Mouse (Mus musculus) spleen, adult 10 weeks (tissue): ENCODE measurements around the gene Usp19. TPM values are rescaled to one million over a fixed set of nuclear protein-coding genes. Genes with fewer than 3 reads are reported as not detected.

ENCODE experiments used
- polyA plus RNA-seq: library from polyadenylated mRNA; stranded (reverse); fragments of 350-450 nt; fragmentation: Illumina TruSeq; extraction: RNeasy Lipid Tissue Mini Kit (QIAGEN cat#74804); gene quantifications from one replicate; pipeline ENCODE4 v1.2.3, GENCODE M21; 2015; ENCODE audit warnings: low replicate concordance; ENCODE audit not compliant: insufficient read depth

Gene Usp19
- polyA plus RNA-seq: 83.1 TPM

DNA sequence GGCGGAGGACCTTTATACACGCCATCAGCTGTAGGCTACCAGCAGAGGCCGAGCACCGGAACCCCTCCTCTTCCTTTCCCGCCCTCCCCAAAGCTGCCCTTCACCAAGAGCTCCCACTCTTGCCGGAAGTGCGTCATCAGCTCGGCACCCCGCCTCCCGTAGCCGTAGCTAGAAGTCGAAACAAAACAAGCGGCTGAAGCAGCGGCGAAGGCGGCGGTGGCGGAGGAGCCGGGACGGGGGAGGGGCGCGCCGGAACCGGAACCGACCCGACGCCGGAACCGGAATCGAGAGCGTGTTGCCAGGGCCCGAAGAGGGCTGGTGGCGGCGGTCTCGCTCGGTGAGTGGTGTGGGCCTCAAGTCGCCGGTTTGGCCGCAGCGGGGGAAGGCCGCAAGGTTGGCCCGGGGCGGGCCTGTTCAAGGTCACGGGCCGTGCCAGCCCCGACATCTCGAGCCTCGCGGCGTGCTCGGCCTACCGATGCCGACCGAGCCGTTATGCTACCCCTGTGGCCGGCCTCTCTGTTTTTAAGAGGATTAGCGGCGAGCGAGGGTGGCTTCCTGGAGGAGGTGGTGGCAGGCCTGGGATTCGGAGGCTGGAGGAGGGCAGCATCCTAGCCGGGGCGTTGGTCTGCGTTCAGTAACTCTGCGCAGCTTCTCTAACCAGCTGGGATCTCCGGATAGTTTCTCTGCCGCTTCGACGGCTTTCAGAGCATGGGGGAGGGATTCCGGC lies at the start of gene Usp19:
Usp19 (plus strand) TSS at position 44 of the 727 bp plus-strand sequence.

DNA sequence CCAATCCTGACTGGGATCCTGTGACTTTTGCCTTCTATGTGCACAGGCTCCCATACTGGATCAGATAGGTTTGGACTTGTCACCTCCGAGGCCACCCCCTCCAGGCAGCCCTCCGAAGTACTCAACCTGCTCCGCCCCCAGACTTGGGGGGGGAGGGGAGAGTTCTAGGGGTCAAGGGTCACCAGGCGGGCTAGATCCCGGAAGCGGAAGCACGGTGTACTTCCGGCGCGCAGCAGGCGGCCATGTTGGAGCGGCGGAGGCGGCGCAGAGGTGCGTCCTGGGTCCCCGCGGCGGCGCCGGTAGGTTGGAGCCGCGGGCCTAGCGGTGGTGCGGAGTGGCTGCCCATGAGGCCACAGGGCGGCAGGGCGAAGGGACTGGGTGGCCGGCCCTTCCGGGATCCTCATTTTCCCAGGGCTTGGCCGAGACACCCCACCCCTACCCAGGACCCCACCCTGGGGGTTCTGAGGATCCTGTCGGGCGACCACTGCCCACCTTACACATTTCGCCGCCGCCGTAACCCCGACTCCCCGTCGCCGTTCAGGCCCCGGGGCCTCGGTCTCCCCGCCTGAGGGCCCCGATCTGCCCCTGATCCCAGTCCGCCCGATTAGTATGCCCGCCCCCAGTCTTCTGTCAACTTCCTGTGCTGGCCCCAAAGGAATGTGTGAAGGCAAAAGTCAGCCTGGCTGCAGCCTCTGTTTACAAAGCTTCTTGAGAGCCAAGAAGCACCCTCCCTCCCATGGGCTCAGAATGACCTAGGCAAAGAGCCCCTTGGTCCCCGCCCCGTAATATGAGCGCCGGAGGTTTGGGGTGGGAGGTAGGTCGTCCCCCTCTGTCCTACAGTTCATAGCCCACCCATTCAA lies 29.9 kb upstream of the Usp19 start, which contains the start of gene Ccdc71:
Ccdc71 (plus strand) TSS at position 209 of the 860 bp plus-strand sequence.

GRCm38 (mm10) chr9:108461181-108461631 lies 29.2 kb upstream of the Usp19 start, which contains the start of gene Klhdc8b:
Gene Klhdc8b (minus strand): TSS chr9:108461581.

DNA sequence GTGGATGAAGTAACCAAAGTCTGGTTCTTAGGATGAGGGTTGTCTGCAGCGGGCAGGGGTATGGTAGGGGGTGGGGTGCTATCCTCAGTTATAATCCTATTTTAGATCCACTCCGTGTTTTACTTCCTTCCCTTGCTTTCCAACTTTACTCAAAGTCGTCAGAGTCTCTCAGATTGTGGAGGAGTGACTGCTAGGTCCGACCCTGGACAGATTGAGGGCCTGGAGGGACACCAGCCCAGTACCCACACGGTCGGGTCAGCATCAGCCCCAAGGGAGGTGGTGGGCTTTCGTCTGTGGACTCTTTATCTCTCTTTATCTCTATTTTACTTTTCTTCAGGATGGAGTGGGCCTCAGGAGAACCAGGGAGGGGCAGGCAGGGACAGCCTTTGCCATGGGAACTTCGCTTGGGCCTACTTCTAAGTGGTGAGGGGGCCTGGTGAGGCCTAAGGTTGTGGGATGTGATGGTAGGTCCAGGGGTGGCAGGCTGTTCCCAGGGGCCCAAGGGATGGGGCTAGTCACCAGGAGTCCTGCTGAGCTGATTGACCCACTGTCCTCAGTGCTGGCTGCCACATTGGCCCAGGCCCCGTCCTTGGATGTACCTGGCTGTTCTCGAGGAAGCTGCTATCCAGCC lies 10.6 kb upstream of the Usp19 start, which contains the start of gene Lamb2:
Lamb2 (plus strand) TSS at position 16 of the 631 bp plus-strand sequence.

DNA sequence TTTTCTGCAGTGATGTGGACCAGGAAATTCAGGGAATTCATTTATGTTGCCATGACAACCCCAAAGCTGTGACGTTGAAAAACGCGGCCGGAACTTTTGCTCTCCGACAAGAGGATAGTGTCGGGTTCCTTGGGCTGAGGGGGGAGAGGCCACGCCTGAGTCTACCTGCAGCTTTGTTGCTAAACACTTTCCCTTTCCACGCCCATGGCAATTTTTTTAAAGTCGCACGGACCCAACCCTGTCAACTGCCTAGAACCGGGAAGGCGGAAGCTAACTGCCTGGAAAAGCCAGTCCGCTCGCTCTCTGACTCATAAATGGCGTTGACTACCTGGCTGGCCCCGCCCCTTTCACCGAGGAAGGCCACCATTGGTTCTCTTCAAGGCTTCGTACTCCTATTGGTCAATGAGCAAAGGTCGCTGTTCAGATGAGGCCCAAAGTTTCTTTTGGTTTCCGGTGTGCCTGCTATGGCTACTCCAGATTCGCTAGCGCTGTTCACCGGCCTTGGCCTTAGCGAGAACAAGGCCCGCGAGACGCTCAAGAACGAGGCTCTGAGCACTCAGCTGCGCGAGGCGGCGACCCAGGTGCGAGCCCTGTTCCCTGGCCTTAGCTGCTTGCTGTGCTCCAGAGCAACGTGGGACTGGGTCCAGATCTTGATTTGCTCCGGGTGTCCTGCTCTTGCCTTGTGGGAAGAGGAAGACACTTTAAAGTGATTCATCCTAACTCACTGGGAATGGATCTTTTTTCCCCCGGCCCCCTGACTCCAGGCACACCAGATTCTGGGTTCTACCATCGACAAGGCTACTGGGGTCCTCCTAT lies 17.4 kb downstream of the Usp19 start, which contains the start of gene Qars:
Qars (plus strand) TSS at position 88 of the 816 bp plus-strand sequence.

DNA sequence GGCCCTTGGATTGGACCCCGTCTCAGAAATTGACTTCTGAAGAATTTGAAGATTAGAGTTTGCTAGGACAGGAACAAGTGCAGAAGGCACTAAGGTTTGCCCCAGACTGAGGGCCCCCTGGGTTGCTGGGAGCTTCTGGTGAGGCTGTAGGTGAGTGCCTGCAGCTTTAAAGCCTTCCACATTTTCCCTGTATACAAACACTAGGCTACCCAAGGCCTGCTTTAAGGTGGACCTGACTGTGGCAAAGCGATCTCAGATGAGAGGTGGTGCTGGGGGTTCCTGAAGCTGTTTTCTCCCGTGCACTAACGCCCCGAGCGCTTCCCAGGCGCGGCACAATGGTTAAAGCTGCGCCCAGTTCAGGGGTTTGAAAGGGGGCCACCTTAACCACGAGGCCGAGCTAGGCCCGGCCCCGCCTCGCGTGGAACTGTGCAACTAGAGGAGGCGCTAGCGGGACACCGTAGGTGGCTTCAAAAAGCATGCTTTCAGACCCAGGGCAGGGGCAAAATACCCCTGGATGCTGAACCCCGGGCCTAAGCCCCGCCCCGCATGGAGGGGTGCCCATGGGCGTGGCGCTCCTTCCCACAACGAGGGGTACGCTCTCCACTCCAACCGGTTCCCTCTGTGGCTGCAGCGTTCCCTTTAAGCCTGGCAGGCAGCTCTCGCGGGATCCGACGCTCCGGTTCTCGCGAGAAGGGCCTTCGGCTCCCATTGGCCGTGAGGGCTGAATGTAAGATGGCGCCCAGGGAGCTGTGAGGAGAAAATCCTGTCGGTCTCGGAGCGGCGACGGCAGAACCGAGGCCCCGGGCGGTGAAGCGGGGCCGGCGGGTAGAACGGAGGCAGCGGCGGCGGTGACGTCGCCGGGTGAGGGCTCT lies 26.2 kb downstream of the Usp19 start, which contains the start of gene Qrich1:
Qrich1 (plus strand) TSS at position 427 of the 872 bp plus-strand sequence.

Other genes starting within 250 kb of the Usp19 start
- gene Dag1, start 226.6 kb upstream of the Usp19 start, polyA plus RNA-seq: 19.5 TPM
- gene Nicn1, start 200.2 kb upstream of the Usp19 start, polyA plus RNA-seq: 10.3 TPM
- 7.1 TPM for gene Amt, start 193.7 kb upstream of the Usp19 start, polyA plus RNA-seq
- 589 TPM for gene Rhoa, start 184.5 kb upstream of the Usp19 start, polyA plus RNA-seq
- gene Tcta, start 184.4 kb upstream of the Usp19 start, polyA plus RNA-seq: 28.2 TPM
- gene Gpx1, start 151.7 kb upstream of the Usp19 start, polyA plus RNA-seq: 346 TPM
- gene Usp4, start 142.7 kb upstream of the Usp19 start, polyA plus RNA-seq: 112 TPM
- 3.8 TPM for gene 1700102P08Rik, start 97.8 kb upstream of the Usp19 start, polyA plus RNA-seq
- gene Ccdc36, start 62.1 kb upstream of the Usp19 start, polyA plus RNA-seq: 0.10 TPM
- gene BC048562, start 54.1 kb upstream of the Usp19 start, polyA plus RNA-seq: not detected
- 13.7 TPM for gene Ccdc71, start 30.1 kb upstream of the Usp19 start, polyA plus RNA-seq
- gene Klhdc8b, start 29.0 kb upstream of the Usp19 start, polyA plus RNA-seq: 8.7 TPM
- 11.6 TPM for gene Lamb2, start 10.9 kb upstream of the Usp19 start, polyA plus RNA-seq
- 137 TPM for gene Qars, start 17.1 kb downstream of the Usp19 start, polyA plus RNA-seq
- 119 TPM for gene Qrich1, start 26.2 kb downstream of the Usp19 start, polyA plus RNA-seq
- 139 TPM for gene Impdh2, start 69.7 kb downstream of the Usp19 start, polyA plus RNA-seq
- gene Ndufaf3, start 76.8 kb downstream of the Usp19 start, polyA plus RNA-seq: 8.6 TPM
- 58.1 TPM for gene Dalrd3, start 79.3 kb downstream of the Usp19 start, polyA plus RNA-seq
- 11.5 TPM for gene Wdr6, start 88.1 kb downstream of the Usp19 start, polyA plus RNA-seq
- 0.48 TPM for gene P4htm, start 107.1 kb downstream of the Usp19 start, polyA plus RNA-seq
- 75.7 TPM for gene Arih2, start 158.8 kb downstream of the Usp19 start, polyA plus RNA-seq
- 30.9 TPM for gene Slc25a20, start 171.5 kb downstream of the Usp19 start, polyA plus RNA-seq
- 23.6 TPM for gene Prkar2a, start 198.7 kb downstream of the Usp19 start, polyA plus RNA-seq